Comparison of ENCODE assay signal across 26 mouse cellular contexts in the genomic region with DNA sequence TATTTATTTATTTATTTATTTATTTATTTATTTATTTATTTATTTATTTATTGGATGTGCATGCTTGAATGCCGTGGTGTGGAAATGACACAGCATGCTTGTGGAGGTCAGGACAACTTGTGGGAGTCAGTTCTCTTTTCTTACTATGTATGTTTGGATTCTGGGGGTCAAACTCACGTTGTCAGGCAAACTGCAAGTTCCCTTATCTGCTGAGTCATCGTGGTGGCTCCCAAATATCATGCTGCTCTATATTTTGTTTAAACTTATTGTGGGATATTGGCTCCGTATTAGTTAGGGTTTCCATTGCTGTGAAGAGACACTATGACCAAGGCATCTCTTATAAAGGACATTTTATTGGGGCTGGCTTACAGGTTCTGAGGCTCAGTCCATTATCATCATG. TPM values are rescaled to one million over a fixed set of nuclear protein-coding genes. Genes with fewer than 3 reads are reported as not detected.
DNase-seq lines count a peak whose midpoint lies in the region; ATAC-seq and TF ChIP-seq lines count a peak whose summit lies in the region.
"Had no signal": no experiment of that assay in that cellular context is flagged by ENCODE, and none has a peak within 500 bp of the region (broad histone marks: within the 10 kb centered on the region; RNA-seq: fewer than 3 reads in every experiment).

No protein-coding gene starts in this region.

- H3K4me2 ChIP-seq in liver, postnatal 0 days (ENCODE audit: low read depth, low read length): no peak overlapping the region
- H3K4me2 ChIP-seq in forebrain, embryonic 14.5 days (ENCODE audit: low read length): no peak overlapping the region
- H3K4me2 ChIP-seq: forebrain, embryonic 15.5 days; heart, embryonic 13.5 days; hindbrain, embryonic 13.5 days; intestine, embryonic 15.5 days had no signal

- H3K4me1 ChIP-seq in liver, postnatal 0 days (ENCODE audit: insufficient read depth): no peaks in the 10 kb centered on the region
- peaks cover 0 to 7% of the 10 kb centered on the region in 2 experiments; a peak in 2 of 4 replicates for H3K4me1 ChIP-seq in MEL (ENCODE audit: control insufficient read depth in 1 of 2, insufficient read depth in 2 of 2, low read length in 2 of 2)
- no peaks in the 10 kb centered on the region for H3K4me1 ChIP-seq in forebrain, embryonic 14.5 days (ENCODE audit: control insufficient read depth, insufficient read depth, low read length)
- H3K4me1 ChIP-seq: forebrain, embryonic 15.5 days; heart, embryonic 10.5 days; heart, embryonic 13.5 days; hindbrain, embryonic 13.5 days; intestine, embryonic 15.5 days had no signal

- 64% methylated on average over 4 of the region's 4 CpGs for WGBS in liver, postnatal 0 days (ENCODE audit: insufficient replicate concordance)
- WGBS in forebrain, embryonic 14.5 days: 97% methylated on average over 4 of the region's 4 CpGs

- H3K79me2 ChIP-seq in MEL (ENCODE audit: control insufficient read depth, insufficient read depth, low read length, poor library complexity): no peaks in the 10 kb centered on the region

- no peak overlapping the region for H3K4me3 ChIP-seq in liver, postnatal 0 days (ENCODE audit: low read depth, low read length)
- no peak overlapping the region for H3K4me3 ChIP-seq in MEL (ENCODE audit: control insufficient read depth in 1 of 2, insufficient read depth in 1 of 2, low read depth in 2 of 2, low read length in 2 of 2)
- H3K4me3 ChIP-seq in forebrain, embryonic 14.5 days (ENCODE audit: low read depth, low read length): no peak overlapping the region
- H3K4me3 ChIP-seq: forebrain, embryonic 15.5 days; heart, adult 2 months; heart, embryonic 10.5 days; heart, embryonic 13.5 days; hindbrain, embryonic 13.5 days; intestine, embryonic 15.5 days had no signal

- TF ChIP-seq EP300 in liver, postnatal 0 days (IDR thresholded peaks at IDR 0.05; ENCODE audit: low read depth): no peak
- no peak for TF ChIP-seq EP300 in MEL (IDR thresholded peaks at IDR 0.05; ENCODE audit: low read depth in 1 of 2, low read length in 2 of 2)

- TF ChIP-seq RAD21 in MEL (IDR thresholded peaks at IDR 0.05; ENCODE audit: low read depth, low read length): no peak

- H3K27ac ChIP-seq in liver, postnatal 0 days (ENCODE audit: low read depth): no peak overlapping the region
- H3K27ac ChIP-seq in MEL (ENCODE audit: control insufficient read depth, low read depth, low read length): peak overlapping the region; percentile 24; the same call in 1 of the 2 replicates
- no peak overlapping the region for H3K27ac ChIP-seq in forebrain, embryonic 14.5 days (ENCODE audit: low read depth, low read length)
- H3K27ac ChIP-seq: forebrain, embryonic 15.5 days; heart, adult 2 months; heart, embryonic 10.5 days; heart, embryonic 13.5 days; hindbrain, embryonic 13.5 days; intestine, embryonic 15.5 days had no signal

- intact Hi-C loops in heart, postnatal 10 days (cut with DNase I): no loop called here

- TF ChIP-seq POLR2A in MEL (IDR thresholded peaks at IDR 0.05; ENCODE audit: control insufficient read depth in 1 of 2, insufficient read depth in 1 of 2, low read depth in 1 of 2, low read length in 2 of 2, poor library complexity in 1 of 2): no peak

- no peak for TF ChIP-seq CTCF in liver, postnatal 0 days (IDR thresholded peaks at IDR 0.05; ENCODE audit: low read depth)
- TF ChIP-seq CTCF in MEL (IDR thresholded peaks at IDR 0.05 in 2 of 3, conservative IDR thresholded peaks at IDR 0.05 in 1 of 3; ENCODE audit: control insufficient read depth in 1 of 3, insufficient read depth in 1 of 3, low read depth in 2 of 3, low read length in 3 of 3, poor library complexity in 1 of 3, severe bottlenecking in 1 of 3): no peak

- no peak overlapping the region for H3K9ac ChIP-seq in liver, postnatal 0 days (replicated peaks)
- no peak overlapping the region for H3K9ac ChIP-seq in MEL (ENCODE audit: control insufficient read depth, low read depth, low read length, poor library complexity, severe bottlenecking)
- H3K9ac ChIP-seq in forebrain, embryonic 14.5 days (ENCODE audit: low read length): no peak overlapping the region
- H3K9ac ChIP-seq: forebrain, embryonic 15.5 days; heart, embryonic 13.5 days; hindbrain, embryonic 13.5 days; intestine, embryonic 15.5 days had no signal

- no peak for ATAC-seq in liver, postnatal 0 days
- peak; percentile 54; the same call in 1 of the 2 replicates for ATAC-seq in erythroid progenitor cell, adult 5-6 weeks (replicated peaks; ENCODE audit: low FRiP score, poor library complexity, severe bottlenecking)
- no peak for ATAC-seq in forebrain, embryonic 14.5 days
- ATAC-seq: activated CD4-positive, CD25-positive, alpha-beta regulatory T cell, adult 4 months; forebrain, embryonic 15.5 days; hindbrain, embryonic 16.5 days; intestine, embryonic 15.5 days had no signal

- peaks cover 37% of the 10 kb centered on the region for H3K36me3 ChIP-seq in liver, postnatal 0 days (replicated peaks; ENCODE audit: insufficient read depth, low read length)
- peaks cover 12 to 31% of the 10 kb centered on the region in 2 experiments for H3K36me3 ChIP-seq in MEL (ENCODE audit: control insufficient read depth in 1 of 2, insufficient read depth in 2 of 2, low read length in 2 of 2)
- H3K36me3 ChIP-seq in forebrain, embryonic 14.5 days (ENCODE audit: control insufficient read depth, insufficient read depth, low read length): peaks cover 44% of the 10 kb centered on the region

- H3K27me3 ChIP-seq in liver, postnatal 0 days (ENCODE audit: insufficient read depth, low read length): no peaks in the 10 kb centered on the region
- H3K27me3 ChIP-seq in MEL (ENCODE audit: control insufficient read depth in 1 of 2, insufficient read depth in 2 of 2, low read length in 2 of 2): no peaks in the 10 kb centered on the region
- H3K27me3 ChIP-seq in forebrain, embryonic 14.5 days (replicated peaks; ENCODE audit: control insufficient read depth, insufficient read depth, low read length): no peaks in the 10 kb centered on the region
- H3K27me3 ChIP-seq: CH12.LX; forebrain, embryonic 15.5 days; heart, embryonic 13.5 days; hindbrain, embryonic 13.5 days; intestine, embryonic 15.5 days had no signal

- peak; percentile 22 for DNase-seq in liver
- DNase-seq in liver, postnatal 0 days: no peak
- peak; percentile 62 for DNase-seq in 416B (ENCODE audit: low read depth)
- peak; percentile 69 for DNase-seq in MEL (ENCODE audit: low read depth, low spot score)
- DNase-seq in forebrain, embryonic 14.5 days (ENCODE audit: low spot score): no peak
- no peak for DNase-seq in yolk sac, embryonic 10.5 days (ENCODE audit: low spot score)
- DNase-seq in heart, postnatal 10 days: no peak
- DNase-seq: adrenal gland, adult 8-10 months; adrenal gland, postnatal 25 days; B cell, adult 2 months; cerebellum, adult 11-12 months; cerebellum, adult 8-10 months; cerebellum, postnatal 10 days; cerebellum, postnatal 36 days; gastrocnemius, postnatal 10 days; gastrocnemius, postnatal 36 days; heart, adult 2 months had no signal

- H3K9me3 ChIP-seq in liver, postnatal 0 days (ENCODE audit: low read length): no peaks in the 10 kb centered on the region
- no peaks in the 10 kb centered on the region for H3K9me3 ChIP-seq in MEL (replicated peaks; ENCODE audit: insufficient read depth, low read length)
- no peaks in the 10 kb centered on the region for H3K9me3 ChIP-seq in forebrain, embryonic 14.5 days (replicated peaks; ENCODE audit: control insufficient read depth, low read length)
- H3K9me3 ChIP-seq: forebrain, embryonic 15.5 days; heart, embryonic 10.5 days; heart, embryonic 13.5 days; hindbrain, embryonic 13.5 days; intestine, embryonic 15.5 days had no signal

TF ChIP-seq in MEL, 35 proteins besides CTCF, POLR2A, EP300 and RAD21:
- TF ChIP-seq GATA1 (IDR thresholded peaks at IDR 0.05; ENCODE audit: low read depth, low read length): 0 out of 2 replicates have a peak, but pooled peaks have one; percentile 10
- TF ChIP-seq CHD1 (IDR thresholded peaks at IDR 0.05; ENCODE audit: low read depth, low read length): no peak

RNA-seq across cellular contexts. Expression of a gene that starts 21.0 kb away (rescaled TPM):
- polyA plus RNA-seq in liver, postnatal 0 days (2015; fragmentation: Nextera tagmentation; extraction: Ambion mirVana): 8.6 and 9.3 TPM in 2 replicates
- 13.7 and 15.0 TPM in 2 replicates for total RNA-seq in MEL (2012; rRNA removed)
- 10 to 100 TPM in 1 of 2 experiments, not detected in 1; 18.7 TPM for polyA plus RNA-seq in MEL (2012; ENCODE audit: insufficient read depth in 1 of 2, insufficient read length in 2 of 2, low read depth in 1 of 2, low replicate concordance in 2 of 2, missing spikeins in 1 of 2)
- total RNA-seq in erythroid progenitor cell, adult 5-6 weeks (2015; ENCODE audit: low replicate concordance): 54.4 and 97.3 TPM in 2 replicates
- total RNA-seq in erythroid progenitor cell, adult 5-6 weeks (2017; ENCODE audit: low replicate concordance): 142 and 148 TPM in 2 replicates
- polyA plus RNA-seq in forebrain, embryonic 14.5 days (2014; fragmentation: Nextera tagmentation; extraction: Ambion mirVana): 21.0 and 27.9 TPM in 2 replicates
- 10 to 100 TPM; 11.8 to 13.0 TPM for total RNA-seq in heart, postnatal 10 days (2021)

RNA-seq across cellular contexts. Expression of a gene that starts 41.2 kb away (rescaled TPM):
- polyA plus RNA-seq in liver, postnatal 0 days (2015; fragmentation: Nextera tagmentation; extraction: Ambion mirVana): 71.4 and 74.3 TPM in 2 replicates
- total RNA-seq in MEL (2012; rRNA removed): 7.6 and 11.8 TPM in 2 replicates
- 10 to 100 TPM in 1 of 2 experiments, not detected in 1; 14.4 TPM for polyA plus RNA-seq in MEL (2012; ENCODE audit: insufficient read depth in 1 of 2, insufficient read length in 2 of 2, low read depth in 1 of 2, low replicate concordance in 2 of 2, missing spikeins in 1 of 2)
- 103 and 121 TPM in 2 replicates for total RNA-seq in erythroid progenitor cell, adult 5-6 weeks (2015; ENCODE audit: low replicate concordance)
- total RNA-seq in erythroid progenitor cell, adult 5-6 weeks (2017; ENCODE audit: low replicate concordance): 66.6 and 83.0 TPM in 2 replicates
- 96.1 and 99.0 TPM in 2 replicates for polyA plus RNA-seq in forebrain, embryonic 14.5 days (2014; fragmentation: Nextera tagmentation; extraction: Ambion mirVana)
- total RNA-seq in heart, postnatal 10 days (2021): 100 to 1,000 TPM; 122 to 127 TPM

Comparison
In these comparisons a context has a peak if more than half of its experiments do, and no peak if none do; other contexts are left out.
1. DNase-seq: peak in liver (single experiment), 416B (single experiment) and MEL (single experiment); none in liver, postnatal 0 days (single experiment), forebrain, embryonic 14.5 days (single experiment), yolk sac, embryonic 10.5 days (single experiment) and heart, postnatal 10 days (0 of 2).